Mouse (Mus musculus) erythroblast, embryonic 14.5 days (primary cell): ENCODE results near the gene Txk. TPM values are rescaled to one million over a fixed set of nuclear protein-coding genes. Genes with fewer than 3 reads are reported as not detected.

Experiments used
- H3K27me3 ChIP-seq: 2 replicates; pipeline ENCODE4 v1.6.1; 2012; ENCODE audit warnings: inconsistent platforms; ENCODE audit not compliant: control insufficient read depth
- H3K36me3 ChIP-seq: 2 replicates; pipeline ENCODE4 v1.6.1; 2012; ENCODE audit warnings: mild to moderate bottlenecking, inconsistent platforms; ENCODE audit not compliant: control insufficient read depth
- H3K4me1 ChIP-seq: 2 replicates; pipeline ENCODE4 v1.6.1; 2012; ENCODE audit warnings: inconsistent platforms; ENCODE audit not compliant: control insufficient read depth
- H3K4me3 ChIP-seq: replicated peaks from 2 replicates; pipeline ENCODE3; 2012; ENCODE audit warnings: moderate library complexity, mild to moderate bottlenecking, inconsistent platforms
- H3K9me3 ChIP-seq: 2 replicates; pipeline ENCODE4 v1.6.1; 2012; ENCODE audit warnings: low read length, inconsistent platforms, mixed read lengths; ENCODE audit not compliant: control insufficient read depth
- GATA1 ChIP-seq: IDR thresholded peaks from 2 replicates; pipeline ENCODE4 v1.6.1; 2012; ENCODE audit warnings: low read length, inconsistent platforms, mixed read lengths
- TAL1 ChIP-seq: IDR thresholded peaks from 3 replicates; pipeline ENCODE4 v1.6.1; 2012; ENCODE audit warnings: low read length, inconsistent platforms, mixed read lengths
- polyA plus RNA-seq: library from polyadenylated mRNA; stranded (reverse); fragments of >175 nt; gene quantifications from 2 replicates; pipeline ENCODE4 v1.2.3, GENCODE M21; 2012

The Txk gene
- polyA plus RNA-seq, 1 experiment: not detected

DNA sequence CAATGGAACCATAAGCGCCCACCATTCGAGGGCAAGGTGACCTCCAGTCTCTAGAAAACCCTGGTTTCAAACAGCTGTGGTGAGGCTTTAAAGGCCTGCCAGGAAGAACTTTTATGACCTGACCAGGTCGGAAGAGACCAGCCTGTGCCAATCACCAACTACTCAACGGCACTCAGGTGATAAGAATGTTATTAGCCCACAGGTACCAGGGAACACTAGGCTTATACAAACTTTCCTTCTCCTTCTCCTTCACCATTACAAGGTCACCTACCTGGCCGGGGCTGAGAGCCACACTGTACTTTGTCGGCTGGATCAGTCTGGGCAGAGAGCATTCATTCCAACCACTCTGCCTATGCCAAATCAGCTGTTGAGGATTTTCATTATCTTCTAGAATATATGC is 71.1 kb downstream of the Txk start:
- Histone ChIP-seq H3K4me3 (no peak overlapping the region), H3K4me1 (no peaks in the 10 kb centered on the region), H3K27me3 (no peaks in the 10 kb centered on the region), H3K36me3 (no peaks in the 10 kb centered on the region), H3K9me3 (peaks cover 2% of the 10 kb centered on the region; the same call in 1 of the 2 replicates)
- TF ChIP-seq TAL1 (no peak), GATA1 (no peak)

DNA sequence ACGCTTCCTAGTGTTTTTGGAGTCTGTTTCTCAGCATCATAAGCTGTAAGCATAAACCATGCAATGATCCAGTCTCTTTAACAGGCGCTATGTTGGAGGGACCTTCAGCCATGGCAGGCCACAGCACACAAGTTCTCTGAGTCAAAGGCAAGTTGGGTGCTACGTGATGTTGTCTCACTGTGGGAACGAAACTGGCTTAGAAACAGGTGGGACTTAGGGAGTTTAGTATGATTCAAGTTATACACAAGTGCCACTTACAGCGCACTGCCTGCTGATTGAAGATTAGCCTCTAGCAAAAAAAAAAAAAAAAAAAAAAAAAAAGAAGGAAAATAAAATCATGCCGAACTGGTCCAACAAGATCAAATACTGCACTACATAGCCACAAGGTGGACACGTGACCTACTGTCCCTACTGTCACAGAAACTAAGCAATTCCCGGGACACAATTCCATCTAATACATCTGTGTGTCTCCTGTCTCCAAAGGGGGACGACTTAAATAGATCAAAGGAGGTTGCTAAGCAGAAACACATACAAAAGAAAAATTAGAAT is 77.5 kb downstream of the Txk start:
- peaks cover 2% of the 10 kb centered on the region; the same call in 1 of the 2 replicates for H3K9me3 ChIP-seq
- H3K4me1 ChIP-seq: no peaks in the 10 kb centered on the region
- H3K27me3 ChIP-seq: no peaks in the 10 kb centered on the region
- H3K4me3 ChIP-seq: no peak overlapping the region
- no peak for TF ChIP-seq GATA1
- no peak for TF ChIP-seq TAL1
- no peaks in the 10 kb centered on the region; the same call in 1 of the 2 replicates for H3K36me3 ChIP-seq

DNA sequence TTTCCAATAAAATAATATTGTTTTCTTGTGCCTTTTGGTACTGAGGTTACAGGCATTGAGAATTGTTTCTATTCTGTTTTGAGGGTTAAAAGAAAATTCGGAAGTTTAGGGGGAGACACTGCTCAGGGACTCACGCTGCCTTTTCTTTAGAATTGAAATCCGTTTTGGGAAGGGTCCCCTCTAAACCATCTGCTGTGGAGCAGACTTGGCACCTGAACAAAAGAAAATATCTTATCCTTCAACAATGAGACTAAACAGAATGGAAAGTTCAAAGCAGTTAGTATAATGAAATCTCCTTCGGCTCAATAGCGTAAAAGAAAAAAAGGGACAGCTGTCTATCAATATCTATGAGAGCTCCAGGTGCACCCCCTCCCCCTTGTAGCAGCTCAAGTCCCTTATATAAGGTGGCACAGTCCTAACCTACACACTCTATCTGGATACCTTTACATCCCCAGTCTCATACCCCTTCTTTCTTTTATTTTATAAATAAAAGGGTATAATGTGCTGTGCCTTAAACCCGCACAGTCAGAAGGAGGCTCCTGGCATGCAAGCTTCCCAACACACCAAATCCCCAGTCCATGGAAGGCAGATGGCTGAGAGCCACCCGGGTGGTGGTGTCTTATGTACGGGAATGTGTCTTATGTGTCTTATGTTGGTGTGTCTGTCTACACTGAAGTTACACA is 81.4 kb downstream of the Txk start:
- H3K36me3 ChIP-seq: no peaks in the 10 kb centered on the region; the same call in 1 of the 2 replicates
- no peaks in the 10 kb centered on the region for H3K9me3 ChIP-seq
- no peaks in the 10 kb centered on the region for H3K4me1 ChIP-seq
- TF ChIP-seq TAL1 (no peak), GATA1 (no peak)
- H3K27me3 ChIP-seq: no peaks in the 10 kb centered on the region
- no peak overlapping the region for H3K4me3 ChIP-seq

DNA sequence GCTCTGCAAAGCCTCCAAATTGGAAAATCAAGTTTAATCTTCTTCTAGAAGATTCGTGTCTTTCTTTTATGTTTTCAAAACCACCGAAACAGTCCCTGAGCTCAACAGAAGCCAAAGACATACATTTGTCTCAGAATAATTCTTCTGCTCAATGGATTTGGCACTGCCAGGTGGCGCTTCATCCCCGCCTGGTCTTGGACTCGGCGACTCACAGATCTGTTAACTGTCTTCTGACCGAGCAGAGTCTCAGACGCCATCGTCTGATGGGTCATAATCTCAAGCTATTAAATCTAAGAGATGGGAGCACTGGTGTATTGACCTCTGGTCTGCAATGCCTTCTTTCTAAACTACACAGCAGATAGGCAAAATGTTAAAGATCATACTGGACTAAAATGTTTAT is 84.2 kb downstream of the Txk start:
- Histone ChIP-seq H3K9me3 (no peaks in the 10 kb centered on the region), H3K27me3 (no peaks in the 10 kb centered on the region), H3K4me3 (no peak overlapping the region), H3K36me3 (no peaks in the 10 kb centered on the region; the same call in 1 of the 2 replicates), H3K4me1 (no peaks in the 10 kb centered on the region)
- TF ChIP-seq GATA1 (no peak), TAL1 (no peak)

DNA sequence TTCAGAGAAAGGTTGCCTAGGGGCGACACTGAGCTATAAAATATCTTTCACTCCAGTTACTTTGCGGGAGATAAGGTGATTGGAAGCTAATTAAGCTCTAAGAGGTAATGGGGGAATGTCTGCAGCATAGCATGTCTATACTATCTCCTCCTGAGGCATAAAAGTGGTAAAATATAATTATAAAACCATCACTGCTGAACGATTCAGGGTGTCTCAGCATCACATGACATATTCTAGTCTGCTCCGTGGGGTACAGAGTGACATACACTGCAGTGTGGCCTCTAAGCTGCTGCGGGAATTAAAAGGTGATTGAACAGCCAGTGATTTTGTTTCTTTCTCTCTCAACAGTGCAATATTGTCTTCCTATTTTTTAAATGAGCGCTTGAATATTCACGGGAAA is 86.1 kb downstream of the Txk start:
- peaks cover under 1% of the 10 kb centered on the region for H3K4me1 ChIP-seq
- H3K27me3 ChIP-seq: no peaks in the 10 kb centered on the region
- no peaks in the 10 kb centered on the region; the same call in 1 of the 2 replicates for H3K36me3 ChIP-seq
- H3K4me3 ChIP-seq: no peak overlapping the region
- TF ChIP-seq GATA1: no peak
- TF ChIP-seq TAL1: no peak
- H3K9me3 ChIP-seq: no peaks in the 10 kb centered on the region

DNA sequence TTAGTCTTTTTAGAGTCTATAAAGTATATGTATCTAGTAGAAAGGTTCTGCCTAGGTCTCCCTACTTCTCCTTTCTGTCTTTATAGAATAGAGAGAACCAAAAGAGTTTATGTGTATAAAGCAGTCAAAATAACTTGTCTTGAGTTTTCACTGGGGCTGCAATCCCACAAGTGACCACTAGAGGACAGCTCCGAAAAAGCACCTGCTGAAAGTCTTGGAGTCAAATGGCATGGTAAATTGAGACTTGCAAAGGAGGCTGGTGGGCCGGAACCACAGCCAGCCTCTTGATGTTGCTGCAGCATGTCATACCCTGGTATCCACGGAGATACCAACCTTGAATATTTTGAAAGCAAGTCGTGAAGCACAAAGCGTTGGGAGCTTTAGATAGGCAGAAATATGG is 87.3 kb downstream of the Txk start:
- H3K36me3 ChIP-seq: no peaks in the 10 kb centered on the region; the same call in 1 of the 2 replicates
- no peak overlapping the region for H3K4me3 ChIP-seq
- TF ChIP-seq TAL1 (no peak), GATA1 (no peak)
- H3K27me3 ChIP-seq: no peaks in the 10 kb centered on the region
- H3K9me3 ChIP-seq: no peaks in the 10 kb centered on the region
- peaks cover 10% of the 10 kb centered on the region for H3K4me1 ChIP-seq

DNA sequence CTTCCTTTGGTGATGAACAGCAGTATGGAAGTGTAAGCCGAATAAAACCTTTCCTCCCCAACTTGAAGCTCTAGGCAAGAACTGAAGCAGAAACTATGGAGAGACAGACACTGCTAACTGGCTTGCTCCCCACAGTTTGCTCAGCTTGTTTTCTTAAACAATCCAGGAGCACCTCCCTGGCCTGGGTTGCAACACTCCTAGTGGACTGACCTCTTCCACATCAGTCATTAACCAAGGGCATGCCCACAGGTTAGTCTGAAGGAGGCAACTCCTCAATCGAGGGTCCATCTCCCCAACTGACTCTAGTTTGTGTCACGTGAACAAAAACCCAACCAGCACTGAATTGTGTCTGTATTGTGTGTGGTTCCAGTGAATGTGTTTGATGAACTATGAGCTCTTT is 87.7 kb downstream of the Txk start:
- Histone ChIP-seq H3K27me3 (no peaks in the 10 kb centered on the region), H3K4me1 (peaks cover 10% of the 10 kb centered on the region), H3K4me3 (no peak overlapping the region), H3K9me3 (no peaks in the 10 kb centered on the region), H3K36me3 (no peaks in the 10 kb centered on the region; the same call in 1 of the 2 replicates)
- TF ChIP-seq TAL1 (no peak), GATA1 (no peak)

DNA sequence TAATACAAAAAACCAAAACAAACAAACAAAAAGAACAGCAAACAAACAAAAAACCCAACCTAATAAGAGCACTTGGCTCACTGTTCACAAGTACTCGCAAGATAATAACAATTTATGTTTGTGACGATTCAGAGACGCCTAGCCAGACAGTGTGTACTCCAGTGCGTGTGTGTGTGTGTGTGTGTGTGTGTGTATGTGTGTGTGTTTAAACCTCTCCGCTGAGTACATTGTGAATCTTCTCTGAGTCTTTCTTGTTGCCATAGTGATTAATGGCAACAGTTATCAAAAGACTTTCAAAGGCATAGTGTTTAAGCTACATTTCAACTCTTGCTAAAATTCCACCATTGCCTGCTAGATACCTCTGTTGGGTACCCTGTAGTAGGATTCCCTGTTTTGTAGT is 88.5 kb downstream of the Txk start:
- TF ChIP-seq GATA1 (no peak), TAL1 (no peak)
- no peak overlapping the region for H3K4me3 ChIP-seq
- peaks cover 10% of the 10 kb centered on the region for H3K4me1 ChIP-seq
- no peaks in the 10 kb centered on the region; the same call in 1 of the 2 replicates for H3K36me3 ChIP-seq
- H3K9me3 ChIP-seq: no peaks in the 10 kb centered on the region
- H3K27me3 ChIP-seq: no peaks in the 10 kb centered on the region

DNA sequence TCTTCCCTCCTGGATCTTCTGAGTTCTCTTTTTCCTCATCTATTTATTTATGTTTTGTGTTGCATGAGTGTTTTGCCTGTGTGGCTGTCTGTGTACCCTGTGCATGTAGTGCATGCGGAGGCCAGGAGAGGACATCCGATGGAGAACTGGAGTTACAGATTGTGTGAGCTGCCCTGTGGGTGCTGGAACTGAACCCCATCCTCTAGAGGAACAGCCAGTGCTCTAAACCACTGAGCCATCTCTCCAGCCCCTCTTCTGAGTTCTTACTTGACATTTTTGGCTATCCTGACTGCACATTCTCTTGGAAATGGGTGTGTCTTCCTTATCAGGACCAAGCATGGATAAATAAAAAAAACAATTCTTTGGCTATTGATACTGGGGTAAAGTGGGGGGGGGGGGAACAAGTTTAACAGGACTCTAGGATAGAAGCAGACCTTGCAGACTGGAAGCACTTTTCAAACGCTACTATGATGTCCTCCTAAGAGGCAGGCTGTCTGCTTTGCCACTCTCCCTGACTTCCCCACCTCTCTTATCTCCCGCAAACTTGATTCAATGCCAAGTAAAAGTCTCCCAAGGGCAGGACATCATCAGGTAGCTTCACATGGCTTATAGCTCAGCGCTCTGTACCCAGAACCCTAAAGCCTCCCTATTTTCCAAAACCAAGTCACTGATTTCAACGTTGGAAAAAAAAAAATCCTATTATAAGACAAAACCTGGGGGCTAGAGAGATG is 91.4 kb downstream of the Txk start:
- no peaks in the 10 kb centered on the region for H3K36me3 ChIP-seq
- H3K27me3 ChIP-seq: no peaks in the 10 kb centered on the region
- TF ChIP-seq GATA1 (no peak), TAL1 (no peak)
- peaks cover 10% of the 10 kb centered on the region for H3K4me1 ChIP-seq
- H3K4me3 ChIP-seq: no peak overlapping the region
- no peaks in the 10 kb centered on the region for H3K9me3 ChIP-seq
